Mouse (Mus musculus) G1E (cell line): ENCODE results near the gene Elp5. TPM values are rescaled to one million over a fixed set of nuclear protein-coding genes. Genes with fewer than 3 reads are reported as not detected.

ENCODE experiments used
- ATAC-seq: 2 replicates; pipeline ENCODE4 v1.8.0; 2016; ENCODE audit warnings: mild to moderate bottlenecking; ENCODE audit not compliant: insufficient number of reproducible peaks, poor library complexity, low FRiP score, severe bottlenecking; ENCODE audit errors: extremely low read depth
- DNase-seq: peaks from one replicate; pipeline ENCODE4 v3.0.0; 2012; ENCODE audit warnings: low spot score
- H3K27me3 ChIP-seq: 2 replicates; pipeline ENCODE4 v1.6.1; 2012; ENCODE audit warnings: mild to moderate bottlenecking, low read length, inconsistent platforms; ENCODE audit not compliant: insufficient read depth
- H3K36me3 ChIP-seq: replicated peaks from 2 replicates; pipeline ENCODE3; 2012; ENCODE audit warnings: mild to moderate bottlenecking, inconsistent platforms
- H3K4me1 ChIP-seq: 2 replicates; pipeline ENCODE4 v1.6.1; 2012; ENCODE audit warnings: low read depth, low read length, inconsistent platforms, mixed read lengths; ENCODE audit not compliant: insufficient read depth
- H3K4me3 ChIP-seq: 2 replicates; pipeline ENCODE4 v1.5.1; 2012; ENCODE audit warnings: low read depth, mild to moderate bottlenecking, inconsistent platforms, low read length, moderate library complexity, mixed read lengths
- H3K9me3 ChIP-seq: replicated peaks from 2 replicates; pipeline ENCODE4 v1.6.1; 2012; ENCODE audit warnings: inconsistent platforms
- CTCF ChIP-seq: IDR thresholded peaks from 2 replicates; pipeline ENCODE4 v1.5.1; 2012; ENCODE audit warnings: low read depth, low read length, inconsistent platforms, mixed read lengths
- GATA1 ChIP-seq: IDR thresholded peaks from 2 replicates; pipeline ENCODE4 v1.6.1; 2012; ENCODE audit warnings: borderline replicate concordance, low read length, inconsistent platforms, mixed read lengths
- GATA2 ChIP-seq: IDR thresholded peaks from 2 replicates; pipeline ENCODE4 v1.6.1; 2012; ENCODE audit warnings: low read depth, low read length, inconsistent platforms, borderline replicate concordance
- POLR2AphosphoS5 ChIP-seq: IDR thresholded peaks from 2 replicates; pipeline ENCODE4 v1.6.1; 2012; ENCODE audit warnings: low read depth, low read length, inconsistent platforms; ENCODE audit not compliant: insufficient replicate concordance
- TAL1 ChIP-seq: conservative IDR thresholded peaks from 2 replicates; pipeline ENCODE4 v1.6.1; 2012; ENCODE audit warnings: low read depth, low read length, inconsistent platforms, mixed read lengths
- polyA plus RNA-seq: library from polyadenylated mRNA; stranded (reverse); fragments of >175 nt; gene quantifications from 2 replicates; pipeline ENCODE4 v1.2.3, GENCODE M21; 2012
- total RNA-seq, 2 experiments: library from RNA; stranded (forward) in 1 of 2; stranded (reverse) in 1 of 2; fragments of 200-1000 nt in 1 of 2; fragments of >200 nt in 1 of 2; fragmentation: Nextera tagmentation in 1 of 2; gene quantifications; 2 replicates each; pipeline ENCODE4 v1.2.3; 2014 to 2017

Elp5 gene
- total and polyA plus RNA-seq, 3 experiments: 10.4 to 72.7 (median 69.9) TPM

GRCm38 (mm10) chr11:70010033-70010432 lies 27.7 kb upstream of the Elp5 start:
- no peak for DNase-seq
- ATAC-seq: no peak
- H3K36me3 ChIP-seq: peaks cover 95% of the 10 kb centered on the region
- H3K27me3 ChIP-seq: no peaks in the 10 kb centered on the region
- no peaks in the 10 kb centered on the region for H3K9me3 ChIP-seq
- no peak overlapping the region for H3K4me3 ChIP-seq
- H3K4me1 ChIP-seq: peaks cover 27% of the 10 kb centered on the region
- TF ChIP-seq GATA2 (no peak), TAL1 (no peak), POLR2AphosphoS5 (no peak), CTCF (no peak), GATA1 (no peak)

DNA sequence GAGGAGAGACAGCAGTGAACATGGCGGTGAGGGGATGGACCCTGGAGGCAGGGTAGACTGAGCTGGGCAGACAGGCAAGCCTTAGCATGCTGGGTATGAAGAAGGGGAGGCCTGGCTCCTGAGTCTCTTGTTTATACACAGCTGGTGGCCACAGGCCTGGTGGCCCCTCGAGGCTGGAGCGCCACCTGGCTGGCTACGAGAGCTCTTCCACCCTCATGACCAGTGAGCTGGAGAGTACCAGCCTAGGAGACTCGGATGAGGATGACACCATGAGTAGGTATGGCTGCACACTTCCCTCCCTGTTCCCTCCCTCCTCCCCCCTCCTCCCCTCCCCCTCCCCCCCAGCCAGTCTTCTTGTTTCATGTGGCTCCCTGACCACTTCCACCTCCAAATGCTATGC lies 23.2 kb upstream of the Elp5 start:
- ATAC-seq: no peak
- Histone ChIP-seq H3K36me3 (peaks cover 86% of the 10 kb centered on the region), H3K9me3 (no peaks in the 10 kb centered on the region), H3K4me3 (no peak overlapping the region), H3K4me1 (peaks cover 48% of the 10 kb centered on the region), H3K27me3 (no peaks in the 10 kb centered on the region)
- TF ChIP-seq GATA2: no peak
- TF ChIP-seq POLR2AphosphoS5: no peak
- no peak for TF ChIP-seq TAL1
- TF ChIP-seq CTCF: no peak
- no peak for TF ChIP-seq GATA1
- DNase-seq: no peak

GRCm38 (mm10) chr11:70002471-70002870 lies 20.2 kb upstream of the Elp5 start:
- Histone ChIP-seq H3K4me3 (peak overlapping the region; percentile 1; the same call in 1 of the 2 replicates), H3K36me3 (peaks cover 86% of the 10 kb centered on the region), H3K9me3 (no peaks in the 10 kb centered on the region), H3K27me3 (no peaks in the 10 kb centered on the region), H3K4me1 (peaks cover 75% of the 10 kb centered on the region)
- no peak for TF ChIP-seq POLR2AphosphoS5
- TF ChIP-seq CTCF: no peak
- TF ChIP-seq GATA2: no peak
- TF ChIP-seq GATA1: no peak
- no peak for TF ChIP-seq TAL1
- ATAC-seq (no peak), DNase-seq (no peak)

DNA sequence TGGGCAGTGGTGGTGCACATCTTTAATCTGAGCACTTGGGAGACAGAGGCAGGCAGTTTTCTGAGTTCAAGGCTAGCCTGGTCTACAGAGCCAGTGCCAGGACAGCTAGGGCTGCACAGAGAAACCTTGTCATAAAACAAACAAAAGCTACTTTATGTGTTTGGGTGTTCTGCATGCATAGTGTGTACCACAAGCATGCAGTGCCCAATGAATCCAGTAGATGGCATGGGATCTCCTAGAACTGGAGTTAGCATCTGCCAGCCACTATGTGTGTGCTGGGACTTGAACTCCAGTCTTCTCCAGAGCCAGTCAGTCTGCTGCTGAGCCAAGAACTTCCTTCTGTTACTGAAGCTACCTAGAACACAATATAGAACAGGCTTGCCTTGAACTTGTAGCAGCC lies 19.5 kb upstream of the Elp5 start:
- ATAC-seq (no peak), DNase-seq (no peak)
- peak overlapping the region; percentile 5; the same call in 1 of the 2 replicates for H3K4me3 ChIP-seq
- peaks cover 82% of the 10 kb centered on the region for H3K36me3 ChIP-seq
- H3K4me1 ChIP-seq: peaks cover 76% of the 10 kb centered on the region
- H3K27me3 ChIP-seq: no peaks in the 10 kb centered on the region
- TF ChIP-seq GATA2 (no peak), CTCF (peak; percentile 68), GATA1 (no peak), TAL1 (no peak)
- H3K9me3 ChIP-seq: no peaks in the 10 kb centered on the region

GRCm38 (mm10) chr11:70001159-70001558 lies 18.8 kb upstream of the Elp5 start:
- Histone ChIP-seq H3K36me3 (peaks cover 74% of the 10 kb centered on the region), H3K4me1 (peaks cover 76% of the 10 kb centered on the region)

DNA sequence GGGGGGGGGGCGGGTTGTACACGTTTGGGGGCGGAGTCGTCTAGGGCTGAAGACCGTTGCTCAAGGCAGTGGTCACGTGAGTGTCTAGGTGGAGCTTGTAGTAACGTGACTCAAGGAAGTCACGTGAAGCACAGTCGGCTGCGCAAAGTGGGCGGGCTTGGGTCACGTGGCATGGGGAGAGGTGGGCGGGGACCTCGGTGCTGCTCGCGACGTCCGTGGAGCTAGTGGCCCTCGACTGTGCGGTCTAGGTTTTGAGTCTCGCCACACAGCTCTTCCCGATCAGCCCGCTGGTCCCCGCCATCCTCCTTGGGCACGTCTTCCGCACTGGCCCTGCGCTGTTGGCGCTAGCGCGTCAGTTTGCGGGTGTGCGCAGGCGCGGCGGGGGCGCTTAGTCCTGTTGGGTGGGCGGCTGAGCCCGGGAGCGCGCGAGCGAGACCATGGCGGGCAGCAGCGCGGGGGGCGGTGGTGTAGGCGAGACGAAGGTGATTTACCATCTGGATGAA lies 18.1 kb upstream of the Elp5 start, which contains the start of gene Dvl2:
Gene Dvl2, plus strand, starts transcription at position 200 of the 503 bp plus-strand sequence.
- Histone ChIP-seq H3K36me3 (peaks cover 67% of the 10 kb centered on the region), H3K4me3 (peak within 1 kb of the TSS; percentile 91), H3K4me1 (peaks cover 72% of the 10 kb centered on the region), H3K9me3 (no peaks in the 10 kb centered on the region), H3K27me3 (no peaks in the 10 kb centered on the region)
- ATAC-seq (peak; percentile 29), DNase-seq (peak; percentile 83)
- TF ChIP-seq CTCF: no peak
- TF ChIP-seq GATA2: peak; percentile 38; the same call in 1 of the 2 replicates

More at GRCm38 (mm10) chr11:70001159-70001558, 18.8 kb upstream of the Elp5 start:
- TF ChIP-seq GATA1 (no peak), POLR2AphosphoS5 (no peak), CTCF (no peak), GATA2 (no peak)
- Histone ChIP-seq H3K9me3 (no peaks in the 10 kb centered on the region), H3K4me3 (peak overlapping the region; percentile 91), H3K27me3 (no peaks in the 10 kb centered on the region)
- DNase-seq: no peak
- no peak for ATAC-seq

DNA sequence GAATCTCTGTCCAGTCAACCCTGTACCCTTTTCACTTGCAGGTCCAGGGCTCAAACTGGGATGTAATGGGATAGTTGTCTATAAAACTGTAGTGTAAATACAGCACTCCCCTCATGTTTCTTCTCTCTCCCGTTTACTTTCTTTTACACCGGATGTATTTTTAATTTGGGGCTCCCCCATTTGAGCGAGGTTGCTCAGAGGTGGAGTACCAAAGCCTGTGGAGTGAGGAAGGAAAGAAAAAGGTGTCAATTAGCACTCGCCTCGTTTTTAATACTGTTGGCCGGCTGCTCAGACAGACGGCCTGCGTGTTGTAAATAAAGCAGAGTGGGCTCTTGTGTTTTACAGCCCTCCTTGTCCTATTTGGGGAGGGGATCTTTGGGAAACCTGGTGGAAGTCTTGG lies 17.3 kb upstream of the Elp5 start:
- TF ChIP-seq GATA1: no peak
- TF ChIP-seq POLR2AphosphoS5: no peak
- TF ChIP-seq GATA2: no peak
- TF ChIP-seq CTCF: no peak
- no peak for TF ChIP-seq TAL1
- H3K4me1 ChIP-seq: peaks cover 74% of the 10 kb centered on the region
- peak overlapping the region; percentile 57; the same call in 1 of the 2 replicates for H3K4me3 ChIP-seq
- no peak for DNase-seq
- ATAC-seq: no peak
- no peaks in the 10 kb centered on the region for H3K27me3 ChIP-seq
- H3K36me3 ChIP-seq: peaks cover 61% of the 10 kb centered on the region
- H3K9me3 ChIP-seq: no peaks in the 10 kb centered on the region
